Mouse (Mus musculus) monocyte, adult 2 months (primary cell): Measurements from ENCODE around the gene 2010111I01Rik.
"Not testable (repeated sequence)": the region's sequence is repeated elsewhere in the genome, so short reads cannot be mapped to it uniquely, and the experiment has no call there.

Experiments
- DNase-seq, 2 experiments: peaks; one replicate each; pipeline ENCODE4 v3.0.0; 2022; ENCODE audit warnings: low spot score in 2 of 2, low read depth in 1 of 2

Gene 2010111I01Rik

DNA sequence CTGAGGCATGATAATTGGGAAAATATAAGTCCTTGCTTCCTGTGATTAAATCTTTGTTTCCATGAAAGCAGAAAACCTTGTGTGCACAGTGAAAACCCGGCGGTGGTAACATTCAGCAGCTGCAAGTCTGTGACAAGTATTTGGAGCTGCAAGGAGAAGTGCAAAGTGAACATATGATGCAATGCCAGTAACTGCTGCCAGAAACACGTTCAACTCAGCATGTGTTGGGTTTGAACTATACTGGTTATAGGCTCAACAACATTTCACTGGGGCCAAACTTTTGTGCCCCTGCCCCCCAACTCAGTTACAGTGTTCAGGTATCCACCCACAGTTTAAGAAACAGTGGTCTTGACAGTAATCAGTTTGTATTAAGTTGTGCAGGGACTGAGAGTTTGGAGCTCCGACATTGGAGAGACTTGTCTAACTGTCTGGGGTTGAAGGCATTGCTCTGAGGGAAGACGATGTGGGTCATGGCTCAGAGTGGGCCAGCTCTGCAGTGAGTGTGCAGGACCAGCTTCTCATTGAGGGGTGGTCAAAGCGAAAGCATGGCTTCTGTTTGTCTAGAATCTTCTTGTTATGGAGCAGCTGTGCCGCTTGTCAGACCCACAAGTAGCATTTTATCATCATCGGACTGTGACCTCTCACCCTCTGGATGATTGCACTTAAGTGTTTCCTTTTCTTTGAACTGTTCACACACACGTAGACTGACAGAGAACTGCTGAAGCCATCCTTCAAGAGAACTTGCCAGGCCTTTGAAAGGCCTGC, 109.4 kb downstream of the 2010111I01Rik start:
- DNase-seq = no peak

DNA sequence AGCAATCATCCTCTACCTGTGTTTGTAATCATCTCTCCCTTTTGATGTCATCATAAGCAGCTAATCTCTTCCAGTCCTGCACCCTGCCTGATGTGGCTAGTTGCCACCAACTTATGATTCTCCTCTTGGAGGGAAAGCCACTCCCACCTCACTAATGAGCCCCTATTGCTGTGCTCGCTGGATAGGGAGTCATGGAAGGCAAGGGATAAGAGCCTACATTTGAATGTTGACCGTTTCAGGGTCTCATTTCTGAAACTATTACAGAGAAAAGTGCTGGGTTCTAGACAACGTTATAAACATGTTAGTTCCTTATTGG, 109.9 kb downstream of the 2010111I01Rik start:
- no peak for DNase-seq

DNA sequence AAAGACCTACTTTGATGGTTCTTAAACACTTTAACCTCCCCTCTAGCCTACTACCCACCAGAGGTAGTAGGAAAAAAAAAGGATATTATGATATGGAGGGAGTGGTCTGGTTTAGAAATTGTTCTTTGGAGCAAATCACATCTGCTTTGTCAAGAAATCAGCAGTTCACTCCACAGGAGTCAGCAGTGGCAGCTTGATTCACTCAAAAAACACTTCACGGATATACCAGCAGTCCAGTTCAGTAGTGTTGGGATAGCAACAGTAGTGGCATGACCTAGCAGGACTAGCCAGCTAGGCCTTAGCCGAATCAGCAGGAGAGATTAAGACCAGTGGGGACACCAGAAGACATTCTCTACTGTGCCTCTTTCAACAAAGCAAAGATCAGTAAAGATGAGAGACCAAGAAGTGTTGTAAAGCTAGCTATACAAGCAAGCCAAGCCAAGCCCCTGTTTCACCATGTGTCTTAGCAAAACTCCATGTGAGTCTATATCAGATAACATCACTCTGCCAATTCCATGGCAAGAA, 110.7 kb downstream of the 2010111I01Rik start:
- DNase-seq = no peak

DNA sequence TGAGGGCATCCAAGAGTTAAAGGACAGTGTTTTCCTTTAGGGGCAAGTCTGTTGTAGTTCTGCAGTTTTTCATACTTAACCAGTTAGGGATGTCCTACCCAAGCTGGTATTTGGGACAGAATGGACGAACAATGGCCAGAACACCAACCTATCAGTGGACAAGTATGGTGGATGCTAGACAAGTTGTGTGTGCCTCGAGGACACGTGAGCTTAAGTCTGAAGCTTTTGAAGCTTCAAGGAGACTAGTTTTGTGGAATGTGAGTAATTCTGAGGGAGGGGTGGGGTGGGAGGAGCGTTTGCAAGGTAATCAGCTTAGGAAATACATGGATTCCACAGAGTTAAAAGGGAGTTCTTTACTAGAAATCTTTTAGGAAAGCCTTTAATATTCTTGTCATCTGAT, 115.5 kb downstream of the 2010111I01Rik start:
- DNase-seq = no peak

DNA sequence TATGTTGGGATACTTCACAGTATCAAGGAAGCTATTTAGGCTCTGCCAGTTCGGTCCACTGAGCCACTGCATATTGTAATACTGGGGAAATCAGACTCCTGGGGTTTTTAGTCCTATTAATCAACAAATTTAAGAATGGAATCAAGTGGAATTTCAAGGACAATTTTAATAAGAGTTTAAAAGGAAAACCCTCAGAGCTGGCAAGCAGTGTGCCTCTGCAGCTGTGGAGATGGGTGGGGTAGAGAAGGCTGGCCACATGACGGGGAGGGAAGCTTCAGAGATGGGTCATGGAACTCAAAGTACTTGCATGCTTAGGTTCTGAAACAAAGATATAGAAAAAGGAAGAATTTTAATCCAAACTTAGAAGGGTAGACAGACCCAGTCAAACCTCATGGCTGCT, 116.1 kb downstream of the 2010111I01Rik start:
- no peak for DNase-seq

DNA sequence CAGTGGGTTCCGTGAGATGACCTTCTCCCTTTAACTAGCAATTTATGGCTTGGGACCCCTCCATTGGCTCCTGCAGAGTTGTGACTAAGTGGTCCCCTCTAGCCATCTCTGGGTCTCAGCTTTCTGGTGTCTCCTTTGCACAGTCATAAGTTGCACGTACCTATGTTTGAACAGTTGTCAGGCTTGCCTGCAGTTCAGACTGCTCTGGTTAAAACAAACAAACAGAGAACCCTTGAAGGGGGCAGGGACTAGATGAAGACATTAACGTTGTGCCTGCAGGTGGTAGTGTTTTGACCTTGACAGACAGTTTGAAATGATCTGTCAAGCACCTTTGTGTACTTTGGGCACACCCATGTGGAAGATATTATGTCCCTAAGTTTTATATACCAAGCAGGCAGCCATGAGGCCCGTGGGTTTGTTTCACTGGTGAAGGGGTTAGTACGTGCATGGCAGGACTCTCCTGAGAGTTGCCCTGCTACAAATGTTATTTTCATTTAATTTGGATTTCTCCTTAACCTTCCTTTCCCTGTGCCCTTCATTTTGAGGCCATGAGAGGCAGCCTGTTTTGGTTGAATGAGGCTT, 118.0 kb downstream of the 2010111I01Rik start:
- no peak for DNase-seq

DNA sequence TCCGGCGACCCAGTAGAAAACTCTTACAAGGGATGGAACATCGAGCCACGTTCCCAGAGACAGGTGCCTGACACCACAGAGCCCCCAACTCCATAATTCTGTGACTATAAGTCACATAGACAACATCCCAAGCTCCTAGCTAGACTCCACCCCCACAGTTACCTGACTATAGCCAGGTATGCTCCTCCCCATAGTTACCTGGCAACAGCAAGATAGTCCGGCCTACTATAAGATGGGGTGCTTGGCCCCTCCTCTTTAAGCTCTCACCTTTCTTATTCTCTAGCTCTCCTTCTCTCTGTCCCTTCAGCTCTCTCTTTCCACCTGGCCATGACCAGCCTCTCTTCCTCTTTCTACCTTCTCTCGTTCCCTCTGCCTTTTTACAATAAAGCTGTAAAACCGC, 118.4 kb downstream of the 2010111I01Rik start:
- not testable (repeated sequence) for DNase-seq

DNA sequence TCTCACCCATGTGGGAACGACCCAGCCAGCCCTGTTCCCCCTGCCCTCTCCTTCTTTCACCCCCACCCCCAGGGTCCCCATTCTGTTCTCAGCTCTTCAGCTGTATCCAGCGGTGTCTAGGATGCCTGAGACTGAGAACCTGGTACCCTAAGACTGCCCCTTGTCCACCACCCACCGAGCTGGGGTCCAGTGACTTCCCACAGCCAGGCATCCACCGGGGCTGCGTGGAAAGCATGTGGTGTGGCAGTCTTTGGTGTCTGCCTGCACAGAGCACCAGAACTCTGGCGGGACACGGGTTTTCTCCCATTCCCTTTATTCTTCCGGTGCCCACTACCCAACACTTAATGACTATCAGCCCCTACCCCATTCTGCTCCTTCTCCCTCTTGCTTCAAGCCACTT, 119.0 kb downstream of the 2010111I01Rik start:
- DNase-seq = no peak

DNA sequence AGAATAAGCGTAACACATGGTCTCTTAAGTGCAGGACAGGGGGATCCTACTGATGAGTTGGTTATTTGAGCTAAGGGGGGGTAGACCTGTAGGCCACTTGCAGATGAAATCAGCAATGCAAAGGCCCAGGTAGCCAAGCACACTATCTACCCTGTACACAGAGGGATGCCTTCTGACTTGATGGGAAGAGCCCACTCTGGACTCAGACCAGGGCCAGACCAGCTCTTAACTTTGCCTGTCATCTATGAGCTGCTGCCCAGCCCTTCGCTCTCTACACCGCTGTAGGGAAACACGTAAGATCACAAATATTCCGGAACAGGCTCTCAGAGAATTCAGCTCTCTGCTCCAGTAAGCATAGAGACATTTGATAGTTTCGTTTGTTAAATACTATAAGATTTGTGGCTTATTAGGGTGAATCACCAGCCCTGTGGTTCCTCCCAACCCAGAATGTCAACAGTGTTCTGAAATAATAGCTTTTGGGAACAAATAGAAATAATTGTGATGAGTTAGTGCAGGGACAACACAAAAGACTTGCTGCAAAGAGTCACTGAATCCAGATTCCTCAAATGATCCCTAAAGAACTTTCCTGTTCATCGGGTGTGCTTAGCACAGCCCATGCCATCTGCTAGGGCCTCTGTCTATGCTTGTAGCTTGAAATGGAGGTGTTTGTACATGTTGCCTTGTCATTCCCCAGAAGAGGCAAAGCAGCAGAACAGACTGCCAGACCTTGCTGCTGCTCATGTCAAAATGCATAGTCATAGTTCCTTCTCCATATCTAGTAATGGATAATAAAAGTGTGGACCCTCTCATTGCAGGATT, 123.4 kb downstream of the 2010111I01Rik start:
- DNase-seq = no peak

DNA sequence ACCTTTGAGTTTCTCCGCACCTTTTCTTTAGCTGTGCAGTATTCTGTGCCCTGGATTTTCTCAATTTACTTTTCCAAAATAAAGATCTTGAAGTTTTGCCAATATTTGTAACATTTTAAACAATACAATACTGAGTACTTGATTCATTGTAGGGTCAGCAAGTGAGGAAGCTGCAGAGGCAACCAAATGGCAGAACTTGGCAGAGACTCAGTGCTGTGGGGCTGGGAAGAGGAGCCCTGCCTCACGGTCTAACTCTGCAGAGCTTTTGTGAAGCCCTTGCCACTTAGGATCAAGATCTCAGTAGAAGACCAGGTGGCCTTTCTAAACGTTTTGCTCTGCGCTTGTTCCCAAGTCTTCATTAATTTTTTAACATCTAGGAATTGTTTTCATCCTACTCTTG, 124.8 kb downstream of the 2010111I01Rik start:
- DNase-seq = no peak

DNA sequence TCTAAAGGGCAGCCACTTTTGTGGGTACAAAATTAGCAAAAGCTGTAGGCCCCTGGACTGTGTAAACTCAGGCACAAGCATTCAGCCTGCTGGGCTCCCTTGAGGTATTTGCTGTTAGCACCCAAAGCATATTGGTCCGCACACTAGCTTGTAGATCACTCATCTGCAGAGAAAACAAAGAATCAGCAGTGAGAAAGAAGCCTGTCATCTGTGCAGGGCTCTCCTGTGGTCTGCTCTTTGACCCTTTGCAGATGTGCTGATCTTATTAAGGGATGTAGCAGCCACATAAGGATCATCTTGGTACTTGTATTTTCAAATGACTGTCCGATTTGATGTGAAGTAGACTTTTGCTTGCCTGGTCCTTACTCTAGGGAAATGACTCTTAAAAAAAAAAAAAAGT, 126.6 kb downstream of the 2010111I01Rik start:
- DNase-seq = no peak

DNA sequence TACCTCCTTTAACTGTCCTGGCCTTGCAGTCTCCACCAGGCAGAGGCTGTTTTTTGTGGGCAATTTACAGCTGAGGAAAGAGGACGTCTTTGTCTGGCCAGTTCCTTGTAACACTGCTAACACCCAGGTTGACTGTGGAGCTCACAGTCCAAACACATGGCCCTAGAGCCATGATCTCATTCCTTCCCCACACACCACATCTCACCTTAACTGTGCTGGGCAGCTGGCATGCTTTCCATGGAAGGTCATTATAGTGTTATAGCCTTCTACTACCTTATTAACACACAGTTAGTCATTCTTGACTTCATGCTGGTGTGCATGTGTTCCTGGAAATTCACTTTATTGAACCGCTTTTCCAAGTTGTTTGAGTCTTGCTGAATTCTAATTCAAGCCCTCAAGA, 127.6 kb downstream of the 2010111I01Rik start:
- no peak for DNase-seq

DNA sequence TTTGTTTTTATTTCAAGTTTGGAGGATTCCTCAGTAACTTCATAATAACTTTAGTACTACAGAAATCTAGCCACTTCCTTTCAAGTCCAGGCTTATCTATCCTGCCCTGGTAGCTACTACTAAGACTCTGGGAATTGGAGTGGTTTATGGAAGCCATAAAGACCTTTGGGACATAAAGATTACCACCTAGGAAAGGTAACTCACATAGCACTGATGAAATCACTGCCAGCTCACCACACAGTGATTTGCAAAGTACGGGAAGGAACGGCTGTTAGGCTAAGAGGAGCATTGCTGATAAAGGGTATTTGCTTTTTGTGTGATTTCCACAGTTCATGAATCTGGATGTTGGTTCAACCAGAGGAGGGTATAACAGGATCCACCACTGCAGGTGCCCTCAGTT, 128.2 kb downstream of the 2010111I01Rik start:
- DNase-seq = no peak

DNA sequence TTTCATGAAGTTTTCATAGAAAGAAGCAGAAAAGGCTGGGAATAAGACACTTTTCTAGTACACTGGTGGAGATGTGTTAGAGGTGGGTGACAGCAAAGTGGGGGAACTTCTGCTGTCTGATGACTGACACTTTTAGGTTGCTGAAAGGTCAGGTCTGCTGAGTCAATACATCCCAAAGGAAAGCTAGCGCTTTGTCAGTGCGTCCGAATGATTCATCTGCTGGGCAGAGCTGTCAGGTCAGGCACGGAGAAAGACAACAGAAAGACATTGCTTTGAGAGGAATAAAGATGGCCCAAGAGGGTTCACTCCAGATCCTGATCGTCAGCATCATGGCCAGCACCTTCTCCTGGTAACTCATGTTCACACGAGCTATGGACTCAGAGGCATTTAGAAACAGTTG, 128.9 kb downstream of the 2010111I01Rik start:
- no peak for DNase-seq

DNA sequence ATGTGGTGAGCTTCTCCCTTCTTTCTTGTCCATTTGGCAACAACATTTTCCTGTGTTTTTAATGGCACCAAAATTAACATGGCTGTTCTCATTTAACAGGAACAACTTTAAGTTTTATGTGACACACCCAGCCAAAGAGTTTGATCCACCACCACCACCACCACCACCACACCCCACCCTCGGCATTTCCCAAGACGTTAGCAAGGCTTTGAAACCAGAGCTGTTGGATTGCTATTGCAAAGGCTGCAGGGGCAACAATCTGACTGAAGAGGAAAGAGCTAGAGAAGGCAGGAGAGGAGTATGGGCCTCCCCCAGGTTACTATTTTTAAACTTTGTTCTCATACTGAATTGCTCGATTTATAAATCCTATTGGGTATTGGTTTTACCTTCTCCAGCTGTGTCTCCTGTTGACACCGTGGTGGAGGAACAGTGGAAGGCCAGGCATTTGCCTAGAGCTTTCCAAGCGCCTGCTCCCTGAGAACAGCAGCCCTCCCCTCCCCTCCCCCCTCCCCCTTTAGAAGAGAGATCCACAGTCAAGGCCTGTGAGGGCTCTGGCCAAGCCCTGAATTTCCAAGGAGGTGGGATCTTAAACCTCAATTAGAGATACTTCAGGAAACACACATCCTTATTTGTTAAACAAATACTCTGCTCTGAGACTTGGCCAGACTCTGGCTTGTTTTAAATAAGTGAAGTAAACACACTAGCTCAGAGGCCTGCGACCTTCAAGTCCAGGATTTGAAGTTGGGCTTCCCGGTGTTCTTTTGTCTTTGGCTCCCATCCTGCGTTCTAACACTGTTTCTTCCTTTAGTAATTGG, 129.8 kb downstream of the 2010111I01Rik start:
- DNase-seq = no peak

DNA sequence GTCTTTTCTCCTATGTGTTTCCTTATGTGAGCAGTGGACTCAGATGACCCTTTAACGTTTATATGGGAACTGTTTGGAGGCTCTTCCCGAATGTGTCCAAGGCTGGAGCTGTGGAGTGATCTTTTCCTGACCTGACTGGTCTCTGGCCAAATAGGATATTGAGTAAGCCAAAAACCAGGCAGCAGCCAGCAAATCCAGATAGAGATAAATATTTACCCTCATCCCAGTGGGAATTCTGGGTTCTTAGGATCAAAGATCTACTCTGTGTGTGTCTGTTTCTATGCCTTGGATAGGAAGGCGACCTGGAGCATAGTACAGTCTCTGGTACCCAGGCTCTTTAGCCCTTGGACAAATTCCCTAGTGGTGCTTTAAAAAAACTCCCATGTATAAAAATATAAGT, 132.1 kb downstream of the 2010111I01Rik start:
- no peak for DNase-seq

DNA sequence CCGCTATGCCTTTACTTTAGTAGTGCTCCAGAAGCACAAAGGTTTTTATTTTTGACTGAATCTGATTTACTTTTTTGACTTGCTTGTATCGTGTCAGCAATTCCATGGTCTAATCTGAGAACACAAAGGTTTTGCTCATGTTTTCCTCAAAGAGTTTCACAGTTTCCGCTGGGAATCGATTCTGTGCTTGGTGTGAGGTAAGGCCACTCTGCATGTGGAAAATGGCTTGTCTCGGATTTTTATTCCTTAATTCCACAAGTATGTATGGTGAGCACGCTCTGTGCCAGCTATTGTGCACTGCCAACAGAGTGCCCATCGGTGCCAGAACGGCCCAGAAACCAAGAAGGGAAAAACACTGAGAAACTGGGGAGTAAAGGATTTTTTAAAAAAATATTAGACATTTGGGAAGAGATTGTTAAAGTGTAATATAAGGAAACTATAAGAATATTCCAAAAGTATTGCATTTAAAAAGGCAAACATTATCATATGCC, 132.8 kb downstream of the 2010111I01Rik start:
- no peak for DNase-seq

DNA sequence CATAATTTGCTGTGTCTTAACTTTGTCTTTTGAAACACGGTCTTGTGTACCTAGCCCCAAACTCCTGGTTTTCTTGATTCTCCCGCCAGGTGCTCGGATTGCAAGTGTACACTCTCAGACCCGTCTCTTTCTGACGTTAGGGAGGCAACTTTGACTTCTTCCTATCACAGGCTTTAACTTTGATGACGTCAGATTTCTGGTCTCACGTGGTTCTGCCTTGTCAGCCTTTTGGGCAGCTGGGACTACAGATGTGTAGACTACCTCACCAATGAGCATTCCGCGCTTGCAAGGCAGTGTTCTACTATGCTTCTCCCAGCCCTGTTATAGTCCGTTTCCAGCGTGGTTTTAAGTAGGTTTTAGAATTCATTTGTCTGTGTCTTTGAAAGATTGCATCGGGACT, 137.1 kb downstream of the 2010111I01Rik start:
- no peak for DNase-seq

DNA sequence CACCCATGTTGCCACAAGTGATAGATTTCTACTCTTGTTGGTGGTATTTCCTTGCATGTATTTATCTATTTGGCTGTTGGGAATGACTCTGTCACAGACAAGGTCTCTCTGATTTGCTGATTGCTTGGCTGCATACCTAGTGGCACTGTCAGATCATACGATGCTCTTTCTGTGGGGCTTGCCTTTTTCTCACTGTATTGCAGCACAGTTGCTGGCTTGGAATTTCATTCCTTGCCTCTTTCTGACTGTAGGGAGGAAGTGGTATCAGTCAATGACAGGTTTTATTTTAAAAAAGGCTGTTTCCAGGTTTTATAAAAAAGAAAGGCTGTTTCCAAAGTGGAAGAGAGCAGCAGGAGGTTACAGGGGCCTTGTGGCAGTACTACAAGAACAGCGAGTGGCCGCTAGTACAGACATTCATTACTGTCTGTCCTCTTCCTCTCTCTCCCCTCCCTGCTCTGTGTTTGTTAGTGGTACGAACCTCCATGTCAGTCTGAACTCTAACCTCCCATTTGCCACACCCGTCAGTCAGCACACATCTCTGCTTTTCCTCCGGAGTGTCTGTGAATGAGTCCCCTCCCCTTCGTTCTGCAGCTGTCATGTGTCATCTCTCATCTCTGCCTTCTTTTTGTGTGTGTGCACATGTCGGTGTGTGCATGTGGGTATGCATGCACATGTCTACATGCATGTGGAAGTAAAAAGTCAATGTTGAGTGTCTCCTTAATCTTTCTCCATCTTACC, 138.3 kb downstream of the 2010111I01Rik start:
- no peak for DNase-seq

DNA sequence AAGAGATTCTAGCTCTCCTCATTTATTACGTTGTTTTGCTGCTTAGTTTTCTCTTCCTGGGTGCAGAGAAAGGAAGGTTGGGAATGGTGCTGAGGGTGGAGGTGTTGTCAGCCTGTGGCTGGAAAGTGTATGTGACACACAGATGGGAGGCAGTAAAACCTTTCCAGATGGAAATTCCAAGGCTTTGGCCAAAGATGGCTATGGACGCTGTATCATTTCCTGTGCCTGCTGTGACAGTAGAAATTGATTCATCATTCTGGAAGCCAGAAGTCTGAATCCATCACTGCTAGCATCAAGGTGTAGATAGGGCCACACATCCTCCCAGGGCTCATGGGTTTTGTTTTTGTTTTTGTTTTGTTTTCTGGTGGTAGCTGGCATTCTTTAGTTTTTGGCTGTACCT, 141.9 kb downstream of the 2010111I01Rik start:
- no peak for DNase-seq
